ENCODE assay signal across 10 mouse cellular contexts in the genomic region with DNA sequence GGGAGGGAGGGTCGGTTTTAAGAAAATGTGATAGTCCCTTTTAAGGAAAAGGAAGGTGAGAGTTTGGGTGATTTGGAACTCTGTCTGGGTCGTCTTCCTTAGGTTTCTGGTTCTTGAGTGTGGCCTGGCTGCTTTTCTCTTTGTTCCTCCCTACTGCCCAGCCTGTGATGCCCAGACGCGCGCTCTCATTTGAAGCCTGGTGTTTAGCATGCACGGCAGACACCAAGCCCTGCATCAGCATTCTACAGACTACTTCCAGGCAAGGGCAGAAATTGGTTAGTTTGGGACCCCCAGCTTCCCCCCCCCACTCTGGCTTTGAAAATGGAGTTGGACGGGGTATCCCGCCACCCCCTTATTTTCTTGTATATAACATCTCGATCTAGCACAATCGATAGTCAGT. TPM values are rescaled to one million over a fixed set of nuclear protein-coding genes. Genes with fewer than 3 reads are reported as not detected.
A peak's percentile ranks its signal among the peaks of the same experiment; 100 is the strongest.
DNase-seq lines count a peak whose midpoint lies in the region; ATAC-seq and TF ChIP-seq lines count a peak whose summit lies in the region.
"Had no signal": no experiment of that assay in that cellular context is flagged by ENCODE, and none has a peak within 500 bp of the region (broad histone marks: within the 10 kb centered on the region; RNA-seq: fewer than 3 reads in every experiment).

No protein-coding gene starts in this region.

- no peak overlapping the region for H3K9ac ChIP-seq in heart, embryonic 15.5 days
- H3K9ac ChIP-seq in forebrain, embryonic 15.5 days (replicated peaks): peak overlapping the region; percentile 94

- peak overlapping the region; percentile 98 for H3K4me2 ChIP-seq in heart, embryonic 15.5 days
- peak overlapping the region; percentile 83 for H3K4me2 ChIP-seq in forebrain, embryonic 15.5 days (replicated peaks)

- peaks cover 58% of the 10 kb centered on the region for H3K4me1 ChIP-seq in heart, embryonic 15.5 days (replicated peaks)
- no peaks in the 10 kb centered on the region for H3K4me1 ChIP-seq in cortical plate, adult 2 months (ENCODE audit: control insufficient read depth, insufficient read depth, low read length)
- H3K4me1 ChIP-seq in forebrain, embryonic 15.5 days: peaks cover 56% of the 10 kb centered on the region
- peaks cover 99% of the 10 kb centered on the region for H3K4me1 ChIP-seq in midbrain, embryonic 10.5 days

- no peak overlapping the region for H3K27ac ChIP-seq in heart, embryonic 15.5 days
- no peak overlapping the region for H3K27ac ChIP-seq in cortical plate, adult 2 months (ENCODE audit: insufficient read depth, low read length)
- H3K27ac ChIP-seq in forebrain, embryonic 15.5 days (replicated peaks): peak overlapping the region; percentile 97
- H3K27ac ChIP-seq in midbrain, embryonic 10.5 days (replicated peaks): peak overlapping the region; percentile 96
- H3K27ac ChIP-seq: macrophage had no signal

- TF ChIP-seq POLR2A in cortical plate, adult 2 months (IDR thresholded peaks at IDR 0.05; ENCODE audit: extremely low read depth, insufficient read depth, low read length): no peak

- 0 out of 2 replicates have a peak, but pooled peaks cover 2% of the 10 kb centered on the region for H3K36me3 ChIP-seq in heart, embryonic 15.5 days
- H3K36me3 ChIP-seq in forebrain, embryonic 15.5 days: peaks cover 7% of the 10 kb centered on the region; the same call in 1 of the 2 replicates
- H3K36me3 ChIP-seq in midbrain, embryonic 10.5 days: peaks cover 95% of the 10 kb centered on the region

- WGBS in heart, embryonic 15.5 days: 76% methylated on average over 10 of the region's 10 CpGs
- 13% methylated on average over 10 of the region's 10 CpGs for WGBS in forebrain, embryonic 15.5 days
- 55% methylated on average over 10 of the region's 10 CpGs for WGBS in midbrain, embryonic 10.5 days

- no peak for ATAC-seq in heart, embryonic 15.5 days (replicated peaks; ENCODE audit: insufficient number of reproducible peaks, insufficient read depth, low FRiP score, low read depth)
- ATAC-seq in forebrain, embryonic 15.5 days (replicated peaks): no peak

- no peak overlapping the region for H3K4me3 ChIP-seq in heart, embryonic 15.5 days
- peak overlapping the region; percentile 75 for H3K4me3 ChIP-seq in cortical plate, adult 2 months (ENCODE audit: insufficient read depth, low read length)
- peak overlapping the region; percentile 74 for H3K4me3 ChIP-seq in forebrain, embryonic 15.5 days
- peak overlapping the region; percentile 98 for H3K4me3 ChIP-seq in midbrain, embryonic 10.5 days

- peaks cover 37% of the 10 kb centered on the region for H3K27me3 ChIP-seq in heart, embryonic 15.5 days
- H3K27me3 ChIP-seq in forebrain, embryonic 15.5 days: no peaks in the 10 kb centered on the region
- H3K27me3 ChIP-seq in midbrain, embryonic 10.5 days (ENCODE audit: low read depth, poor library complexity, severe bottlenecking): no peaks in the 10 kb centered on the region; the same call in 1 of the 2 replicates

- DNase-seq in heart, adult 11 months: no peak
- peak; percentile 56 for DNase-seq in midbrain, embryonic 10.5 days (ENCODE audit: low spot score)
- DNase-seq in adrenal gland, adult 8-10 months: no peak
- no peak for DNase-seq in urinary bladder, postnatal 14 days (ENCODE audit: low spot score)
- no peak for DNase-seq in cerebellum, postnatal 36 days
- DNase-seq: gastrocnemius, postnatal 25 days had no signal

- no peaks in the 10 kb centered on the region for H3K9me3 ChIP-seq in heart, embryonic 15.5 days (replicated peaks)
- no peaks in the 10 kb centered on the region for H3K9me3 ChIP-seq in forebrain, embryonic 15.5 days
- H3K9me3 ChIP-seq in midbrain, embryonic 10.5 days (replicated peaks): no peaks in the 10 kb centered on the region

- no peak for TF ChIP-seq CTCF in cortical plate, adult 2 months (IDR thresholded peaks at IDR 0.05; ENCODE audit: extremely low read depth, insufficient read depth, low read length)

RNA-seq across cellular contexts. Expression of a gene that starts 5.8 kb away (rescaled TPM):
- 6.4 and 7.7 TPM in 2 replicates for polyA plus RNA-seq in heart, embryonic 15.5 days (2015; fragmentation: Nextera tagmentation; extraction: Ambion mirVana)
- polyA plus RNA-seq in cortical plate, adult 2 months (2012; rRNA removed): 12.8 and 14.8 TPM in 2 replicates
- polyA plus RNA-seq in forebrain, embryonic 15.5 days (2015; fragmentation: Nextera tagmentation; extraction: Ambion mirVana): 102 and 109 TPM in 2 replicates
- polyA plus RNA-seq in midbrain, embryonic 10.5 days (2016; fragmentation: Nextera tagmentation; extraction: Ambion mirVana): 53.0 and 63.2 TPM in 2 replicates
- 1 to 10 TPM; 2.9 to 4.9 (median 3.7) TPM for total RNA-seq in adrenal gland, adult 8-10 months (2022)
- polyA plus RNA-seq: macrophage had no signal

Comparison
In these comparisons a context has a peak if more than half of its experiments do, and no peak if none do; other contexts are left out.
1. H3K27ac ChIP-seq: peak in forebrain, embryonic 15.5 days (single experiment) and midbrain, embryonic 10.5 days (single experiment); none in heart, embryonic 15.5 days (single experiment) and cortical plate, adult 2 months (single experiment).